Mouse (Mus musculus) fat pad, adult 2 months (tissue): ENCODE results near the gene Rhbg.

Experiments used
- DNase-seq: peaks from one replicate; pipeline ENCODE4 v3.0.0-alpha.2; 2011; ENCODE audit warnings: low read depth, low spot score; ENCODE audit errors: extremely low read depth

Gene Rhbg

DNA sequence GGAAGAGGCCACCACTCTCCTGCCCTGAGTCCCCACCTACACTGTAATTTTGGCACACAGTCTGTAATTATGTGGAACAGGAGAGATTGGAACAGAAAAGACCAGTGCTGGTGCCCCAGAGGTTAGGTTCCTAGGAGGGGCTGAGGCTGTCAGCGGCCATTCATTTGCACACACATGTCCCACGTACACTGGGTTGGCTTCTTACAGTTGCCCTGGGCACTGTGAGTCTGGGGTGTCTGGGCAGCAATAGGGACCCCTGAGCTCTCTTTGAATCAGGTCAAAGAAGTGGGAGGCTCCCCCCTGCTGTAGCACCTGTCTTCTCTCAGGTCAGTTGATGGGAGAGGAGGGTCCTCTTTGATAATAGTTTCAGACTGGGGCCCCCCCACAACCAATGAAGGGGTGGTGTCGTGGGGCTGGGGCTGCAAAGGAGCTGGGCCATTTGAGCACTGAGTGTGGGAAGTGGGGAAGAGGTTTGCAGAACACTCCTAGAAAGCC, 46.2 kb downstream of the Rhbg start:
- DNase-seq: no peak

DNA sequence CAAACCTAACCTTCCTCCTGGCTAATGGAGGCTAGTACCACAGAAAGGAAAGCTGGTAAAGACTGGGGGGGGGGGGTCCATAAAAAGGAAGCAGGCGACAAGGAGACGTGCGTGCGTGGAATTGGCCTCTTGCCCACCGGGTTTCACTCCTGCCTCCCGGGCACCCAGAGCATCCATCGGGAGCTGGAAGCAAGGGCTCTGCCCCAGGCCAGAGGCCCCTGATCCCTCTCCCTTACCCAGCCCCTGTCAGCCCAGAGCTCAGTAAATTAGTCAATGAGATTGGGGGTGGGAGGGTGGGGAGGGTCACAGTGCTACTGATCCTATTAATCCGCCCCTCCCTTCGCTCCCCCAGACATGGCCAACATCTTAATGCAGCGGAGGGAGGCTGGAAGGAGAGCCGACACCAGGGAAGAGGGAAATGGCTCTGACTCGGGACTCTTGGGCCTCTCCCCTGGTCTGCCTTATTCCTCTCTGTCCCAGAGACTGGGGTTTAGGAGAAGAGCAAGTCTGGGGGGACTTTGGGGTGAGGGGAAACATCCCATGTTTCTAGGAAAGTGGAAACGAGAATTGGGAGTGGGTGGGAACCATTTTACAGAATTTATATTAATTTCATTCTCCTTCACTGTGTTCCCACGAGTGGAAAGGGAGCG, 46.9 kb downstream of the Rhbg start:
- no peak for DNase-seq

GRCm38 (mm10) chr3:88206901-88207371, 47.6 kb downstream of the Rhbg start:
- DNase-seq: no peak

DNA sequence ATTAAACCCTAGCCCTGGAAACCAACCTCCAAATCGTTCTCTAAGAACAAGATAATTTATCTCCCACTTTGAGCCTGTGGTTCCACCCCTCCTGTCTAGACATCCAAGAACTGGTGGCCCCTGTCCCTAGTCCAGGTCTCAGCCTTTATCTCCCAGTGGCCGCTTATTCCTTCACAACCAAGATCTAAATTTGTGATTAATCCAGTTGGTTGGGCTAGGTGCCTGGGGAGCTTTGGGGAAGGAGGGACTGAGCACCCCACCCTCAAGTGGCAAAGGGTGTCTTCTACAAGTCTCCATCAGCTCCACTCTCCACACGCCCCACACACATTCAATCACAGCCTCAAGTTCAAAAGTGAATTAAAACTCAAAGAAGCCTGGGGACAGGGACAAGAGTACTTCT, 48.0 kb downstream of the Rhbg start:
- DNase-seq: no peak

DNA sequence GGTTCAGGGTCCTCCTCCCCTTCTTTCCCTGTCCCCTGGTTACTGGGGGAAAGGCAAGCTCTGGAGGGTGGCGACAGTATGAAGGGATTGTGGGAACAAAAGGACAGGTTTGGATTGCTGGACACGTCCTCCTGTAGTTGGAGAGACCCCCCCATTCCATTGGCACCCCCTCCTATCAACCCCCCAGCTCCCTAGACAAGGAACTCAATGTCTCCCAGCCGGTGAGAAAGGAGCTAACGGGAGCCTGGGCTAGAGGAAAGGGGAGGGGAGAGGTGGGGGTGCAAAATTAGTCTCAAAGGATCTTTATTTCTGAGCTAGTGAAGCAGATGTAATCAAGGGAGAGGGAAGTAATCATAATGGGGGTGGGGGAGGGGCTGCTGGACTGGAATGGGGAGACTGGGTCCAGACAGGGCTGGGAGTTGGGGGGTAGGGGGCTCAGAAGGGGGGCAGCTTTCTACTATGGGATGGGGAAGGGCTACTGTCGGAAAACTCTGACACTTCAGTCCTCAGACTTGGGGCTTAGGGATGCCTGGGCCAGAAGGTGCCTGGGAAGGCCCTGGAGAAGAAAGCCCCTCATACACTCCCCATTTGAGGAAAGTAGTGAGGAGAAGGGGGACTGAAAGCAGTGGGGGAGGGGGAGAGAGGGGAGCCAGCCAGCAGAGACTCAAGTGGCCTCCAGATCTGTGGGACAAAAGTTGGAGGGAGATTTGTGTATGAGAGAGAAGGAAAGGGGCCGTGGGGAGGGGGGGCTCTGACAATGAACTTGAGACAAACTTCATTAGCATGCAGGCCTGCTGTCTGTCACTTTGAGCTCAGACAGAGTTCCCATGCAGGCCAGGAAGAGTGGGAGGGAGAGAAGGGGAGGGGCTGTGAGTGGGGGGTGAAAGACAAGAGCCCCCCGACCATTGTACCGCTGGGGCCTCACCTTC, 48.7 kb downstream of the Rhbg start:
- DNase-seq: no peak

- no peak for DNase-seq
Observed at GRCm38 (mm10) chr3:88205176-88205562, 49.3 kb downstream of the Rhbg start.

DNA sequence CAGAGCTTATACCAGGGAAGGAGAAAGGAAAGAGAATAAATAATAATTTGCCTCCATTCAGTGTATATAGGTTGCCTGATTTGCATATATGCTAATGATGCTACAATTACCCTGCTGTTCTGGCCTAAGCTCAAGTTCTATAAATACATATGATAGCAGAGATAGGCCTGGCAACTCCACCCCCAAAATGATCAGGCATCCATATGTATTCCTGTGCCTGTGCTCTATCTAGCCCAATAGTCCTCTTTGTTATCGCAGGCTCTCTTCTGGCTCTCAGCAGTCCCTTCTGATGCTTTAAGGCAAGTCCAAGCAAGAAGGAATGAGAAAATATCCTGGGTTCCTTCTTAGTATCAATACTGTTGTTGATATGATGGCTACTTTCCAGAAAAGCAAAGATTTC, 49.8 kb downstream of the Rhbg start:
- DNase-seq: no peak

GRCm38 (mm10) chr3:88203999-88204700, 50.4 kb downstream of the Rhbg start:
- DNase-seq: no peak

- DNase-seq: no peak
Observed at GRCm38 (mm10) chr3:88203456-88203855, 51.1 kb downstream of the Rhbg start.

DNA sequence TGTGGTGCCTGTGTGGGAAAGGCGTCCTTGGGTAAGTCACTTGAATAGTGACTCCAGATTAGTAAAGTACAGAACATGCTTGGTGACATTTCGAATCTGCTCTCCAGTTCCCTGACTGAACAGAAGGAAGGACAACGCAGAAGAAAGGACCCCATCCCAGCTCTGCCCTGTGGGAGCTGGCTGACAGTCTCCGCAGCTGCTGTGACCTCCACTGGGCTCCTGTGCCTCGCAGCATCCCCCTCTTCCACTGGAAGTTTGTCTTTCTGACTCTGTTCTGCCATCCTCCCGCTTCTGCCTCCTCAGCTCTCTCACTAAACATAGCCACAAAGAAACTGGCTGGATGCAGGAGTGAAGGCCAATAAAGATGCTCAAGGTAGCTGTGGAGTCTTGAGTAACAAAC, 51.5 kb downstream of the Rhbg start:
- DNase-seq: no peak

- no peak for DNase-seq
Observed at GRCm38 (mm10) chr3:88201640-88202039, 52.9 kb downstream of the Rhbg start.

DNA sequence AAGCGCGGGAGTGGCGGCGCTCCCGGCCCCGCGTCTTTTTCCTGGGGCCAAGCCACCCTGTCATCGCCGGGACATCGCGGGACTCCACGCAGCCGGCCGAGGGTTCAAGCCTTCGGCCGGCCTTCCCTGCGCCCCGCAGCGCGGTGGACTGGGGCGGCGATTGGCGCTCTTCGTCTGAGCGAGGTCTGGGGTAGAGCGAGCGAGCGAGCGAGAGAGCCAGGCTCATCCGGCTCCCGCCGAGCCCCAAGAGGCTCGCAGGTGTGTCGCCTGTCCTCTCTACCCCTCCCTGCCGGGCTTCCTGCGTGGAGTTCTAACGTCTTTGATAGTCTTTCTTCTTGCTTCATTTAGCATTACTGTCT, 53.6 kb downstream of the Rhbg start:
- DNase-seq: no peak

DNA sequence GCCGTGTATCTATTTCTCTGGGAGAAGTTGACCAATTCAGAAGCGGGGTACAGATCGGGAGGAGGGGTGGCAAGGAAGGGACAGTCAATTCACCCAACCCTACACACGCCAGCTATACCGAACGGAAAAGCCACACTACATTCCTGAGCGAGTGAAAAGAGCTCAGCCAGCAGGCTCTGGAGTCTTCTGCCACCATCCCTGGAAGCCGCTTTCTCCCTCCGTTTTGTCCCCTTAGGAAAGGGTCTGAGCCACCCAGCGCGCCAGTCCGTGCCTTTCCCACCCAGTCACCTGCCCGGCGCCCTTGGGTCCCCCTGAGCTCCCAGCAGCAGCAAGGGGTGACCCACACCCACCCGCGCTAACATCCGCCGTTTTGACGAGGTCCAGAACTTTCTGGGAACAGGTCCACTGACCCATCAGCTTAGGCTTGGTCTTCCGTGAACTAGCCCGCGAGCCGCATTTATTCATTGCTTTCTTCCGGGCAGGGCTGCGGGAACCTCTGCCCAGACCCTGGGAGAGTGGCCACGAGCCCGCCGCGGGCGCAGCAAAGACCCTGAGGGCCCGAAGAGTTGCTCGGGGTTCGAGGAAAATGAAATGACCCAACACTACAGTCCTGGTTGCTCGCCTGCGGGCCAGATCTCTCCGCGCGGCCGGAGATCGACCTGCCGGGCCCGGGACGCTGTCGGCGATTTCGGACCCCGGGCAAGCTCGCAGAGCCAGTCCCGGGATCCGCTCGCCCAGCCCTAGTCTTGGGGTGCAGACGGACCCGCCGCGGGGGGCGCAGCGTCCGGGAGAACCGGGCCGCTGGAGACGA, 54.1 kb downstream of the Rhbg start:
- no peak for DNase-seq

GRCm38 (mm10) chr3:88199541-88200110, 54.9 kb downstream of the Rhbg start:
- DNase-seq: no peak

- no peak for DNase-seq
Observed at GRCm38 (mm10) chr3:88198505-88199020, 55.9 kb downstream of the Rhbg start.

DNA sequence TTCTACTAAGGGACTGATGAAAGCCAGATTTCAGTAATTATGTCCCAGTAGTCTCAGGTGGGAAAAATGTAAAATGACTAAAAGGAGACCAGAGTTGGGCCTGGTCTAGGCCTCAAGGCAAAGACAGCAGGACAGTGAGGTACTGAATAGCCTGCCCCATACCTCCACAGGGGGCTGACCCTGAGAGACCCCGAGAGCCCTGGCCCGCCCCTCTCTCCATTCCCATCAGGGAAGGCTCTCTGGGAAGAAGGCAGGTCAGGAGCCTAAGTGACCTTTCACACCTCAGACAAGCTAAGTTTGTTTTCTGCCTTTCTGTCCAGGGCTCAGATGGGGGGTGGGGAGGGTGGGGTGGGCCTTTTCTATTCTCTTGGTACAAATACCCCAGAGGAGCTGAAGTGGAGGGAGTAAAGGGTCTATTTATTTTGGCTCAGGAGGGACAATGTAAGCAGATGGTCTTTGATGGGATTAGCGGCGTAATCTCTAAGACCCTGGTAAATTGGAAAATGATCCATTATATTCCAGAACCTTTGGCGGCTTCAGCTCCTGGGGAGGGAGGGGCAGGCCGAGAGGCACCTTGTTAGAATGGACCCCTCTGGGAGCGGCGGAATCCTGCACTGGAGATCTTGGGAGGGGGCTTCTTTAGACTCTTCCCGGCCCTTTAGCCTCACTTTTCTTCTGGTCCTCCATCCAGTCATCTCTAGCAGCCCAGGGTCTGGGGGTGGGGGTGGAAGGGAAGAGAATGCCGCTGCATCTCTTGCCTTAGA, 56.6 kb downstream of the Rhbg start:
- no peak for DNase-seq
